Mouse (Mus musculus) kidney, embryonic 14.5 days (tissue): ENCODE measurements around the gene Uox. TPM values are rescaled to one million over a fixed set of nuclear protein-coding genes. Genes with fewer than 3 reads are reported as not detected.

Experiments used
- ATAC-seq: fragments of 200-750 bp; cut with Nextera tagmentation; 2 replicates; pipeline ENCODE4 v1.8.0; 2017; ENCODE audit warnings: moderate number of reproducible peaks, mild to moderate bottlenecking, moderate TSS enrichment, moderate library complexity; ENCODE audit not compliant: low FRiP score, low TSS enrichment
- H3K27ac ChIP-seq: fragments of 300-500 bp; sonication (generic); 2 replicates; pipeline ENCODE4 v1.5.1; 2014; ENCODE audit warnings: low read depth, mild to moderate bottlenecking, low read length, moderate library complexity, mixed read lengths
- H3K27me3 ChIP-seq: fragments of 300-500 bp; sonication (generic); 2 replicates; pipeline ENCODE4 v1.6.1; 2014; ENCODE audit warnings: mild to moderate bottlenecking, low read length; ENCODE audit not compliant: control insufficient read depth, insufficient read depth
- H3K36me3 ChIP-seq: fragments of 300-500 bp; sonication (generic); 2 replicates; pipeline ENCODE4 v1.6.1; 2014; ENCODE audit warnings: low read length, mixed read lengths; ENCODE audit not compliant: control insufficient read depth, insufficient read depth
- H3K4me1 ChIP-seq: fragments of 300-500 bp; sonication (generic); 2 replicates; pipeline ENCODE4 v1.6.1; 2014; ENCODE audit warnings: low read length, mixed read lengths; ENCODE audit not compliant: control insufficient read depth, insufficient read depth
- H3K4me2 ChIP-seq: fragments of 300-500 bp; sonication (generic); replicated peaks from 2 replicates; pipeline ENCODE4 v1.6.1; 2014; ENCODE audit warnings: low read depth, mild to moderate bottlenecking, low read length
- H3K4me3 ChIP-seq: fragments of 300-500 bp; sonication (generic); 2 replicates; pipeline ENCODE4 v1.5.1; 2014; ENCODE audit warnings: mild to moderate bottlenecking, low read length
- H3K9ac ChIP-seq: fragments of 300-500 bp; sonication (generic); 2 replicates; pipeline ENCODE4 v1.6.1; 2014; ENCODE audit warnings: low read depth, mild to moderate bottlenecking, low read length, moderate library complexity
- H3K9me3 ChIP-seq: fragments of 300-500 bp; sonication (generic); 2 replicates; pipeline ENCODE4 v1.6.1; 2016; ENCODE audit warnings: low read length; ENCODE audit not compliant: control insufficient read depth
- WGBS: fragments of 180-500 bp; shearing (Covaris S2); extraction: QIAGEN DNeasy Blood & Tissue Kit; methylation state at CpG from one replicate; pipeline ENCODE4 v1.1.7; 2014; 5-methylcytosine and 5-hydroxymethylcytosine counted together
- polyA plus RNA-seq: library from polyadenylated mRNA; unstranded; fragments of >200 nt; fragmentation: Nextera tagmentation; extraction: Ambion mirVana; gene quantifications from 2 replicates; pipeline ENCODE4 v1.2.1, GENCODE M21; 2014

Gene Uox
- polyA plus RNA-seq, 1 experiment from 2014 or later = not detected

- WGBS = 79% methylated on average over 6 of the region's 6 CpGs
Observed at GRCm38 (mm10) chr3:146595440-146595839, 25.2 kb downstream of the Uox start.

DNA sequence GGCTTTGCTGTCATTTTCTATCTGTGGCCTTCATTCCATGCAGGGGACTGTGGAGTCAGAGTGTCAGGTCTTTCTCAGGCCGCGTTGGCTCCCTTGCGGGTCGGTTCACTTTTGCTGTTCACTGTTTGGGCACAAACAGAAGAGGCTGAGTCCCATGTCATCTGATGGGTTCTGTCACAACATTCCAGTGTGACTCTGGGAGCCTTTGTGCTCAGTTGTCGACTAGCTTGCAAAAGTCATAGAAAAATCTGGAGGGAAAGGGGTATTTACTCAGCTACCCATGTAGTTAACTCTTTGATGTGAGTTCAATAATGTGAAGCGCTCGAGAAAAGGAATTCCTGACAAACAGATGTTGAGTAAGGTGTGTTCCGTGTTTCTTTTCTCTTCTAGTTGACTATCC, 26.2 kb downstream of the Uox start:
- ATAC-seq = no peak
- no peak overlapping the region for H3K9ac ChIP-seq
- H3K27ac ChIP-seq = no peak overlapping the region
- no peaks in the 10 kb centered on the region for H3K9me3 ChIP-seq
- no peaks in the 10 kb centered on the region for H3K36me3 ChIP-seq
- no peak overlapping the region for H3K4me2 ChIP-seq
- no peaks in the 10 kb centered on the region for H3K4me1 ChIP-seq
- 92% methylated on average over 8 of the region's 8 CpGs for WGBS
- no peaks in the 10 kb centered on the region for H3K27me3 ChIP-seq
- no peak overlapping the region for H3K4me3 ChIP-seq

More at GRCm38 (mm10) chr3:146595440-146595839, 25.2 kb downstream of the Uox start:
- no peaks in the 10 kb centered on the region for H3K27me3 ChIP-seq
- H3K9ac ChIP-seq = no peak overlapping the region
- H3K4me3 ChIP-seq = no peak overlapping the region
- no peak overlapping the region for H3K4me2 ChIP-seq
- H3K36me3 ChIP-seq = no peaks in the 10 kb centered on the region
- no peaks in the 10 kb centered on the region for H3K9me3 ChIP-seq
- H3K4me1 ChIP-seq = no peaks in the 10 kb centered on the region
- ATAC-seq = no peak
- H3K27ac ChIP-seq = no peak overlapping the region

DNA sequence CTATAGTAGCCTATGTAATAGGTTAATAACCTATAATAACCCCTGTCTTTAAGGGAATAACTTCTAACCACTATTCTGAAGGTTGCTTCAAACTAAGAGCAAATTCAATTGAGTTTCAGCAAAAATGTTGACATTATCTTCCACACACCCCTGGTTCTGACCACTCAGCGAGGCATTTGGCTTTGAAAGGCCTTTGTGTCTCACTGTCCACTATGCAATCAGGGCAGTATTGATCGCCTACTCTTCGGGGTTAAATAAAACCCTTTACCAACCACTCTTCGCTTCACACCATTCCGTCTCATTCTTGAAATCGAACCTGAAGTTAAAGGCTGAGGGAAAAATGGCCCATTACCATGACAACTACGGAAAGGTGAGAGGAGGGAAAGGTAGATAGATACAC, 26.6 kb downstream of the Uox start:
- H3K9me3 ChIP-seq = no peaks in the 10 kb centered on the region
- H3K36me3 ChIP-seq = no peaks in the 10 kb centered on the region
- no peak overlapping the region for H3K27ac ChIP-seq
- ATAC-seq = no peak
- no peaks in the 10 kb centered on the region for H3K4me1 ChIP-seq
- WGBS = 88% methylated on average over 7 of the region's 7 CpGs
- H3K27me3 ChIP-seq = no peaks in the 10 kb centered on the region
- no peak overlapping the region for H3K4me2 ChIP-seq
- no peak overlapping the region for H3K9ac ChIP-seq
- H3K4me3 ChIP-seq = no peak overlapping the region

DNA sequence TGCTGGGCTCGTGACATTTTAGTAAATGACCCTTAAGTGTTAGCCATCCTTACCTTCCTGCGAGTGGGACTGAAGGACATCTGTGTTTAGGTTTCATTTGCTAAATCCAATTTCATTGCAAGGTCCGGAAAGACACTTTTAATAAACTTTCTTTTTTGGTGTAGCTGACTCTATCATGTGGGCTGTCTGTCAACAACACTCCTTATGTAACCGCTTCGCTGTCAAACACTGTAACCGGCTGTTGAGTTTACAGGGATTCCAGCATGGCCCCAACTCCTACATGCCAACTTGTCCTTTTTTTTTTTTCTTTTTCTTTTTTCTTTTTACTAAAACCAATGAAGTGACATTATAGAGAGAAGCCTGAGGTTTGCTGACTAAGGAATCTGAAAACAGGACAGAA, 28.2 kb downstream of the Uox start:
- no peak overlapping the region for H3K4me3 ChIP-seq
- H3K9ac ChIP-seq = no peak overlapping the region
- H3K9me3 ChIP-seq = no peaks in the 10 kb centered on the region
- H3K4me1 ChIP-seq = no peaks in the 10 kb centered on the region
- H3K4me2 ChIP-seq = no peak overlapping the region
- no peak for ATAC-seq
- H3K27me3 ChIP-seq = no peaks in the 10 kb centered on the region
- H3K36me3 ChIP-seq = no peaks in the 10 kb centered on the region
- 77% methylated on average over 6 of the region's 6 CpGs for WGBS
- no peak overlapping the region for H3K27ac ChIP-seq

DNA sequence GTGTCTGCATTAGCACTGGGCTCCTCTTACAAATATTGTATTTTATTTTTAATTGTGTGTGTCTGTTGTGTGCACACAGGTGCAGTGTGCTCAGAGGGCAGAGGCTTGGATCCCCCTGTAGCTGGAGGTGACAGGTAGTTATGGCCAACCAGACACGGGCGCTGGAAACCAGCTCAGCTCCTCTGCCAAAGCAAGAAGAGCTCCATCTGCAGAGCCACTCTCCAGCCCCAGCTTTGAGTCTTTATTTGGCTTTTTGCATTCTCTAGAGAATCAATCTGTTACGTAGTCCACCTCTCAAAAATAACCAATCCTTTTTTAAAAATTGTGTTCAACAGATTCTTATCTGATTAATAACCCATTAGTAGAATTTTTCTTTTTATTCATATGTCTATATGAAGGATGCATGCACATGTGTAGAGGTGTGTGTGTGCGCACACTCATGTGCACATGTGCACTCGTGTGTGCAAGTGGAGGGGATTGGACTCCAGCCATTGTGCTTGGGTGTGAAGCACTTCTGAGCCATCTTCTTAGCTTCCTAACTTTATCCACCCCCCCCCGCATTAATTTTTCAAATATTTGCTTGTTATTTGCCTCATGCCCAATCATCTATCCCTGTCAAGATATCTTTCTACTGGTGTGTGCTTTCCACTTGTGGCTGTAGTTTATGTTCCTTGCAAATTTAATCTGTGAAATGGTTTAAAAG, 29.1 kb downstream of the Uox start:
- ATAC-seq = no peak
- H3K4me3 ChIP-seq = no peak overlapping the region
- no peak overlapping the region for H3K4me2 ChIP-seq
- H3K27me3 ChIP-seq = no peaks in the 10 kb centered on the region
- WGBS = 87% methylated on average over 6 of the region's 6 CpGs
- H3K9me3 ChIP-seq = no peaks in the 10 kb centered on the region
- H3K27ac ChIP-seq = no peak overlapping the region
- no peaks in the 10 kb centered on the region for H3K36me3 ChIP-seq
- no peaks in the 10 kb centered on the region for H3K4me1 ChIP-seq
- H3K9ac ChIP-seq = no peak overlapping the region

DNA sequence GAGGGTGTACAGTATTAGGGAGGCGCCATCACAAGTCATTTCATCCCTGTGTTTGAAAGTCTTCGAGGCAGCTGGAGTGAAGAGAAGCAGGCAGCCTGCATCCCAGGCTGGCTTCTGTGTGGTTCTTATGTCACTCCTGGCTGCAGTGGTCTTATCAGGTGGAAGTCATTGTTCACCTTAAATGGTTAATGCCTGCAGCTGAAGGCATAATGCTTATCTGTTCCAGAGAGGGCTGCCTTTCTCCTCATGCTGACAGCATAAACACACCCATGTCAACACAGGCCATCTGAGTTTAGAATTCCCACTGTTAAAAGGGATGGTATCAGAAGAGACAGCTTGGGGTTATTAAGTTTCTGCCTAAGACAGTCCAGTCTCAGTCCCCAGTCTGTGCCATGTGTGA, 31.0 kb downstream of the Uox start:
- ATAC-seq = no peak
- no peak overlapping the region for H3K9ac ChIP-seq
- H3K4me1 ChIP-seq = no peaks in the 10 kb centered on the region
- H3K36me3 ChIP-seq = no peaks in the 10 kb centered on the region
- 88% methylated on average over 2 of the region's 2 CpGs for WGBS
- no peak overlapping the region for H3K4me2 ChIP-seq
- no peaks in the 10 kb centered on the region for H3K27me3 ChIP-seq
- no peak overlapping the region for H3K4me3 ChIP-seq
- H3K27ac ChIP-seq = no peak overlapping the region
- no peaks in the 10 kb centered on the region for H3K9me3 ChIP-seq

- H3K4me2 ChIP-seq = no peak overlapping the region
- no peaks in the 10 kb centered on the region for H3K4me1 ChIP-seq
- no peak for ATAC-seq
- H3K9ac ChIP-seq = no peak overlapping the region
- no peak overlapping the region for H3K27ac ChIP-seq
- no peaks in the 10 kb centered on the region for H3K27me3 ChIP-seq
- no peaks in the 10 kb centered on the region for H3K9me3 ChIP-seq
- WGBS = 94% methylated on average over 3 of the region's 3 CpGs
- H3K36me3 ChIP-seq = no peaks in the 10 kb centered on the region
- no peak overlapping the region for H3K4me3 ChIP-seq
Observed at GRCm38 (mm10) chr3:146602531-146602930, 32.3 kb downstream of the Uox start.

DNA sequence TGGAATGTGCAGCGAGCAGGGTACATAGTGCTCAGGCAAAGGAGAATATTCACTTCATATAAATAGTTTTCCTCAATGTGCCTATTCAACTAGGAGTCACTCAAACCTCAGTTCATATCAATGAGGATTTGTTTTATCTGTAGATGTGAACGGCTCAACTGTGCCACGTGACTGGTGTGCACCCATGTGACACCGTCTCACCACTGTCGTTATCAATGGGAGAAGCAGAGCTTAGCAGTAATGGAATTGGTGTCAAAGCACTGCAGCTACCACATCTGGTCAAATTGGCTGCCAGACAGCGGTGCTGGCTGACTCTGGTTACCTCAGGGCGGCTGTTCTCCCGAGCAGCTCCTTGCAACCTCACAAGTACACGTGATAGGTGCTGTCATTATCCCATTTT, 34.4 kb downstream of the Uox start:
- H3K27ac ChIP-seq = no peak overlapping the region
- no peaks in the 10 kb centered on the region for H3K4me1 ChIP-seq
- H3K4me3 ChIP-seq = no peak overlapping the region
- no peak overlapping the region for H3K4me2 ChIP-seq
- no peaks in the 10 kb centered on the region for H3K9me3 ChIP-seq
- no peaks in the 10 kb centered on the region for H3K27me3 ChIP-seq
- WGBS = 86% methylated on average over 9 of the region's 9 CpGs
- no peaks in the 10 kb centered on the region for H3K36me3 ChIP-seq
- no peak for ATAC-seq
- no peak overlapping the region for H3K9ac ChIP-seq

GRCm38 (mm10) chr3:146607368-146607767, 37.1 kb downstream of the Uox start:
- 26% methylated on average over 1 of the region's 1 CpGs for WGBS
- no peaks in the 10 kb centered on the region for H3K4me1 ChIP-seq
- H3K27me3 ChIP-seq = no peaks in the 10 kb centered on the region
- ATAC-seq = no peak
- H3K9ac ChIP-seq = no peak overlapping the region
- H3K4me2 ChIP-seq = no peak overlapping the region
- no peaks in the 10 kb centered on the region for H3K9me3 ChIP-seq
- no peak overlapping the region for H3K4me3 ChIP-seq
- no peaks in the 10 kb centered on the region for H3K36me3 ChIP-seq
- H3K27ac ChIP-seq = no peak overlapping the region
